Mouse (Mus musculus): ENCODE data around the gene Pycr1. TPM values are rescaled to one million over a fixed set of nuclear protein-coding genes. Genes with fewer than 3 reads are reported as not detected.

The Pycr1 gene
- 19.9 and 21.8 TPM in 2 replicates for polyA plus RNA-seq (2014; fragmentation: Nextera tagmentation; extraction: Ambion mirVana)

GRCm38 (mm10) chr11:120643601-120643987 is at the start of gene Pycr1:
Gene Pycr1, minus strand, starts transcription at chr11:120643769.
- peaks cover 4% of the 10 kb centered on the region; the same call in 1 of the 2 replicates for H3K27me3 ChIP-seq (ENCODE audit: control insufficient read depth, insufficient read depth, low read length)
- under 1% methylated on average over 15 of the region's 15 CpGs for WGBS
- peak within 1 kb of the TSS; percentile 68 for H3K9ac ChIP-seq (ENCODE audit: low read depth, low read length)
- peak within 1 kb of the TSS; percentile 95 for H3K4me2 ChIP-seq (replicated peaks; ENCODE audit: low read depth, low read length)
- no peak within 1 kb of the TSS for H3K27ac ChIP-seq (ENCODE audit: low read depth, low read length)
- no peaks in the 10 kb centered on the region for H3K36me3 ChIP-seq (ENCODE audit: control insufficient read depth, insufficient read depth, low read length)
- H3K4me1 ChIP-seq (ENCODE audit: control insufficient read depth, insufficient read depth, low read length) = peaks cover 9% of the 10 kb centered on the region
- ATAC-seq (ENCODE audit: low FRiP score, low TSS enrichment) = peak; percentile 99
- H3K4me3 ChIP-seq (ENCODE audit: low read length) = peak within 1 kb of the TSS; percentile 55
- no peaks in the 10 kb centered on the region for H3K9me3 ChIP-seq (ENCODE audit: control insufficient read depth, low read length)

GRCm38 (mm10) chr11:120692471-120693011 is 49.0 kb upstream of the Pycr1 start:
- 92% methylated on average over 4 of the region's 4 CpGs for WGBS
- H3K27ac ChIP-seq (ENCODE audit: low read depth, low read length) = no peak overlapping the region

GRCm38 (mm10) chr11:120689365-120689764 is 45.8 kb upstream of the Pycr1 start:
- 83% methylated on average over 3 of the region's 3 CpGs for whole genome bisulfite sequencing
- Histone ChIP-seq H3K9ac (ENCODE audit: low read depth, low read length) (no peak overlapping the region), H3K27me3 (ENCODE audit: control insufficient read depth, insufficient read depth, low read length) (no peaks in the 10 kb centered on the region), H3K4me3 (ENCODE audit: low read length) (no peak overlapping the region), H3K9me3 (ENCODE audit: control insufficient read depth, low read length) (no peaks in the 10 kb centered on the region), H3K27ac (ENCODE audit: low read depth, low read length) (no peak overlapping the region), H3K36me3 (ENCODE audit: control insufficient read depth, insufficient read depth, low read length) (peaks cover 34% of the 10 kb centered on the region), H3K4me1 (ENCODE audit: control insufficient read depth, insufficient read depth, low read length) (no peaks in the 10 kb centered on the region), H3K4me2 (replicated peaks; ENCODE audit: low read depth, low read length) (no peak overlapping the region)
- ATAC-seq (ENCODE audit: low FRiP score, low TSS enrichment) = no peak

More at GRCm38 (mm10) chr11:120692471-120693011, 49.0 kb upstream of the Pycr1 start:
- ATAC-seq (ENCODE audit: low FRiP score, low TSS enrichment) = no peak
- H3K27me3 ChIP-seq (ENCODE audit: control insufficient read depth, insufficient read depth, low read length) = no peaks in the 10 kb centered on the region
- H3K4me1 ChIP-seq (ENCODE audit: control insufficient read depth, insufficient read depth, low read length) = peaks cover 30% of the 10 kb centered on the region
- no peak overlapping the region for H3K9ac ChIP-seq (ENCODE audit: low read depth, low read length)
- H3K4me2 ChIP-seq (replicated peaks; ENCODE audit: low read depth, low read length) = no peak overlapping the region
- peaks cover 29% of the 10 kb centered on the region for H3K36me3 ChIP-seq (ENCODE audit: control insufficient read depth, insufficient read depth, low read length)
- H3K4me3 ChIP-seq (ENCODE audit: low read length) = no peak overlapping the region
- H3K9me3 ChIP-seq (ENCODE audit: control insufficient read depth, low read length) = no peaks in the 10 kb centered on the region

- H3K27ac ChIP-seq (ENCODE audit: low read depth, low read length) = peak overlapping the region; percentile 42
- no peaks in the 10 kb centered on the region for H3K4me1 ChIP-seq (ENCODE audit: control insufficient read depth, insufficient read depth, low read length)
- no peak overlapping the region for H3K9ac ChIP-seq (ENCODE audit: low read depth, low read length)
- no peaks in the 10 kb centered on the region for H3K9me3 ChIP-seq (ENCODE audit: control insufficient read depth, low read length)
- no peak for ATAC-seq (ENCODE audit: low FRiP score, low TSS enrichment)
- H3K4me2 ChIP-seq (replicated peaks; ENCODE audit: low read depth, low read length) = no peak overlapping the region
- WGBS = 74% methylated on average over 20 of the region's 20 CpGs
- no peak overlapping the region for H3K4me3 ChIP-seq (ENCODE audit: low read length)
- peaks cover 41% of the 10 kb centered on the region for H3K36me3 ChIP-seq (ENCODE audit: control insufficient read depth, insufficient read depth, low read length)
- no peaks in the 10 kb centered on the region for H3K27me3 ChIP-seq (ENCODE audit: control insufficient read depth, insufficient read depth, low read length)
These were observed 43.2 kb upstream of the Pycr1 start for GRCm38 (mm10) chr11:120686650-120687272.

GRCm38 (mm10) chr11:120684660-120685059 is 41.1 kb upstream of the Pycr1 start:
- WGBS = 86% methylated on average over 2 of the region's 2 CpGs
- no peaks in the 10 kb centered on the region for H3K4me1 ChIP-seq (ENCODE audit: control insufficient read depth, insufficient read depth, low read length)
- peaks cover 54% of the 10 kb centered on the region for H3K36me3 ChIP-seq (ENCODE audit: control insufficient read depth, insufficient read depth, low read length)

GRCm38 (mm10) chr11:120684086-120684485 is 40.5 kb upstream of the Pycr1 start:
- H3K4me1 ChIP-seq (ENCODE audit: control insufficient read depth, insufficient read depth, low read length) = no peaks in the 10 kb centered on the region
- H3K27ac ChIP-seq (ENCODE audit: low read depth, low read length) = no peak overlapping the region
- WGBS = 68% methylated on average over 2 of the region's 2 CpGs
- peaks cover 50% of the 10 kb centered on the region for H3K36me3 ChIP-seq (ENCODE audit: control insufficient read depth, insufficient read depth, low read length)
- no peak overlapping the region for H3K4me2 ChIP-seq (replicated peaks; ENCODE audit: low read depth, low read length)
- H3K4me3 ChIP-seq (ENCODE audit: low read length) = no peak overlapping the region
- ATAC-seq (ENCODE audit: low FRiP score, low TSS enrichment) = no peak
- no peaks in the 10 kb centered on the region for H3K9me3 ChIP-seq (ENCODE audit: control insufficient read depth, low read length)
- no peaks in the 10 kb centered on the region for H3K27me3 ChIP-seq (ENCODE audit: control insufficient read depth, insufficient read depth, low read length)
- H3K9ac ChIP-seq (ENCODE audit: low read depth, low read length) = no peak overlapping the region

More at GRCm38 (mm10) chr11:120684660-120685059, 41.1 kb upstream of the Pycr1 start:
- Histone ChIP-seq H3K9me3 (ENCODE audit: control insufficient read depth, low read length) (no peaks in the 10 kb centered on the region), H3K27me3 (ENCODE audit: control insufficient read depth, insufficient read depth, low read length) (no peaks in the 10 kb centered on the region), H3K27ac (ENCODE audit: low read depth, low read length) (no peak overlapping the region), H3K9ac (ENCODE audit: low read depth, low read length) (no peak overlapping the region), H3K4me3 (ENCODE audit: low read length) (no peak overlapping the region), H3K4me2 (replicated peaks; ENCODE audit: low read depth, low read length) (no peak overlapping the region)
- ATAC-seq (ENCODE audit: low FRiP score, low TSS enrichment) = no peak

GRCm38 (mm10) chr11:120683536-120683935 is 40.0 kb upstream of the Pycr1 start:
- no peak for ATAC-seq (ENCODE audit: low FRiP score, low TSS enrichment)
- Histone ChIP-seq H3K27me3 (ENCODE audit: control insufficient read depth, insufficient read depth, low read length) (no peaks in the 10 kb centered on the region), H3K36me3 (ENCODE audit: control insufficient read depth, insufficient read depth, low read length) (peaks cover 50% of the 10 kb centered on the region), H3K9ac (ENCODE audit: low read depth, low read length) (no peak overlapping the region), H3K4me2 (replicated peaks; ENCODE audit: low read depth, low read length) (no peak overlapping the region), H3K4me1 (ENCODE audit: control insufficient read depth, insufficient read depth, low read length) (no peaks in the 10 kb centered on the region), H3K9me3 (ENCODE audit: control insufficient read depth, low read length) (no peaks in the 10 kb centered on the region), H3K4me3 (ENCODE audit: low read length) (no peak overlapping the region), H3K27ac (ENCODE audit: low read depth, low read length) (no peak overlapping the region)
- WGBS = 98% methylated on average over 3 of the region's 3 CpGs

GRCm38 (mm10) chr11:120682683-120683082 is 39.1 kb upstream of the Pycr1 start:
- Histone ChIP-seq H3K4me3 (ENCODE audit: low read length) (no peak overlapping the region), H3K36me3 (ENCODE audit: control insufficient read depth, insufficient read depth, low read length) (peaks cover 51% of the 10 kb centered on the region), H3K4me2 (replicated peaks; ENCODE audit: low read depth, low read length) (no peak overlapping the region), H3K27ac (ENCODE audit: low read depth, low read length) (no peak overlapping the region), H3K9ac (ENCODE audit: low read depth, low read length) (no peak overlapping the region), H3K4me1 (ENCODE audit: control insufficient read depth, insufficient read depth, low read length) (no peaks in the 10 kb centered on the region), H3K27me3 (ENCODE audit: control insufficient read depth, insufficient read depth, low read length) (no peaks in the 10 kb centered on the region), H3K9me3 (ENCODE audit: control insufficient read depth, low read length) (no peaks in the 10 kb centered on the region)
- 94% methylated on average over 5 of the region's 5 CpGs for WGBS
- ATAC-seq (ENCODE audit: low FRiP score, low TSS enrichment) = no peak

GRCm38 (mm10) chr11:120679909-120680308 is 36.3 kb upstream of the Pycr1 start:
- no peak overlapping the region for H3K9ac ChIP-seq (ENCODE audit: low read depth, low read length)
- no peak overlapping the region for H3K27ac ChIP-seq (ENCODE audit: low read depth, low read length)
- no peak for ATAC-seq (ENCODE audit: low FRiP score, low TSS enrichment)
- H3K9me3 ChIP-seq (ENCODE audit: control insufficient read depth, low read length) = no peaks in the 10 kb centered on the region
- WGBS = 83% methylated on average over 3 of the region's 3 CpGs
- no peaks in the 10 kb centered on the region for H3K27me3 ChIP-seq (ENCODE audit: control insufficient read depth, insufficient read depth, low read length)
- H3K4me1 ChIP-seq (ENCODE audit: control insufficient read depth, insufficient read depth, low read length) = no peaks in the 10 kb centered on the region
- no peak overlapping the region for H3K4me3 ChIP-seq (ENCODE audit: low read length)
- peaks cover 53% of the 10 kb centered on the region for H3K36me3 ChIP-seq (ENCODE audit: control insufficient read depth, insufficient read depth, low read length)
- no peak overlapping the region for H3K4me2 ChIP-seq (replicated peaks; ENCODE audit: low read depth, low read length)

Data from kidney, embryonic 14.5 days (tissue).